Mouse (Mus musculus) forebrain, embryonic 14.5 days (tissue): ENCODE results near the gene Wasf3. TPM values are rescaled to one million over a fixed set of nuclear protein-coding genes. Genes with fewer than 3 reads are reported as not detected.
"Not testable (repeated sequence)": the region's sequence is repeated elsewhere in the genome, so short reads cannot be mapped to it uniquely, and the experiment has no call there.

ENCODE experiments used
- ATAC-seq: fragments of 200-750 bp; cut with Nextera tagmentation; 2 replicates; pipeline ENCODE4 v1.8.0; 2017; ENCODE audit warnings: mild to moderate bottlenecking, moderate library complexity
- DNase-seq: peaks from one replicate; pipeline ENCODE4 v3.0.0-alpha.2; 2015; ENCODE audit warnings: low spot score
- H3K27ac ChIP-seq: fragments of 300-500 bp; sonication (generic); 2 replicates; pipeline ENCODE4 v1.5.1; 2014; ENCODE audit warnings: low read depth, mild to moderate bottlenecking, control low read depth, low read length, moderate library complexity
- H3K27me3 ChIP-seq: fragments of 300-500 bp; sonication (generic); replicated peaks from 2 replicates; pipeline ENCODE4 v1.6.1; 2014; ENCODE audit warnings: low read length, control low read depth, mixed read lengths; ENCODE audit not compliant: control insufficient read depth, insufficient read depth
- H3K36me3 ChIP-seq: fragments of 300-500 bp; sonication (generic); 2 replicates; pipeline ENCODE4 v1.6.1; 2014; ENCODE audit warnings: low read length, control low read depth; ENCODE audit not compliant: control insufficient read depth, insufficient read depth
- H3K4me1 ChIP-seq: fragments of 300-500 bp; sonication (generic); 2 replicates; pipeline ENCODE4 v1.6.1; 2014; ENCODE audit warnings: antibody characterized with exemption, low read length, control low read depth; ENCODE audit not compliant: control insufficient read depth, insufficient read depth
- H3K4me2 ChIP-seq: fragments of 300-500 bp; sonication (generic); 2 replicates; pipeline ENCODE4 v1.6.1; 2014; ENCODE audit warnings: mild to moderate bottlenecking, control low read depth, low read length
- H3K4me3 ChIP-seq: fragments of 300-500 bp; sonication (generic); 2 replicates; pipeline ENCODE4 v1.5.1; 2014; ENCODE audit warnings: low read depth, low read length, control low read depth
- H3K9ac ChIP-seq: fragments of 300-500 bp; sonication (generic); 2 replicates; pipeline ENCODE4 v1.6.1; 2014; ENCODE audit warnings: mild to moderate bottlenecking, low read length, control low read depth, moderate library complexity
- H3K9me3 ChIP-seq: fragments of 300-500 bp; sonication (generic); replicated peaks from 2 replicates; pipeline ENCODE4 v1.6.1; 2016; ENCODE audit warnings: low read length, control low read depth, mixed read lengths; ENCODE audit not compliant: control insufficient read depth
- WGBS: fragments of 180-500 bp; shearing (Covaris S2); extraction: QIAGEN DNeasy Blood & Tissue Kit; methylation state at CpG from one replicate; pipeline ENCODE4 v1.1.7; 2014; 5-methylcytosine and 5-hydroxymethylcytosine counted together
- polyA plus RNA-seq: library from polyadenylated mRNA; unstranded; fragments of >200 nt; fragmentation: Nextera tagmentation; extraction: Ambion mirVana; gene quantifications from 2 replicates; pipeline ENCODE4 v1.2.1, GENCODE M21; 2014

Wasf3 gene
- polyA plus RNA-seq, 1 experiment from 2014 or later: 5.3 TPM

DNA sequence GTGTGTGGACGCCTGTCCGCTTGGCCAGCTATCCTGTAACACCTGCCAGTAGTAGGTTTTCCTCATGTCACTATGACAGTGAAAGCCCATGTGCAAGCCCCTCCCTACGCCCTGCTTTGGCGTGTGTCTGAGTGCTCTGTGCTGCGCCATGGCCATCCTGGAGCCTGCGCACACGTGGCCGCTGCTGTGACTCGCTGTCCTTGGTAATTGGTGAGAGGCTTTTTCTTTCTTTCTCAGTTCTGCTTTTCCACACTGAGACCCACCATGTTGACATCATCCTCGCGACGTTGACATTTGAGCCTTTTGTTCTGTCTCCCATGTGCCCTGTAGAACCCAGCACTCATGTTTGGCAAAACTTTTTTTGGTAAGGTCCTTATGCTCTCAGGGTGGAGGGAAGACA is 87.0 kb downstream of the Wasf3 start:
- no peak for ATAC-seq
- Histone ChIP-seq H3K9ac (no peak overlapping the region), H3K9me3 (no peaks in the 10 kb centered on the region), H3K4me3 (no peak overlapping the region), H3K4me2 (no peak overlapping the region), H3K27me3 (no peaks in the 10 kb centered on the region), H3K27ac (no peak overlapping the region), H3K4me1 (no peaks in the 10 kb centered on the region), H3K36me3 (peaks cover 8% of the 10 kb centered on the region)
- no peak for DNase-seq
- 94% methylated on average over 12 of the region's 12 CpGs for WGBS

DNA sequence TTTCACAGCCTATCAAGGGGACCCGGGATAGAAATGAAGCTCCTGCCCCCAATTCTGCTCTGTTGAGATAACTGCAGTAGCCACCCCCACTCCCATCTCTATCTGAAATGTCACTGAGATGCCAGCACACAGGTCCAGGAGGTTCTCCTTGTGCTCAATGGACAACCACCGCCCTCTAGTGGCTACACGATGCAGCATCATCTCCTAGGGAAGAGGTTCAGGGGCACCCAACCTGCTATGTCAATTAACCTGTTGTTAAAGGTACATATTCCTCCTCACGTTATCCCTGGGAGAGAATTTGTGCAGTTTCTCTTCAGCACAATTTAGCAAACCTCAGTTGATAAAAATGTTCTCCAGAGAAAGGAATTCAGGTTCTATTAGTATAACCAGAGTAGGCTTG is 94.8 kb downstream of the Wasf3 start:
- not testable (repeated sequence) for H3K9ac ChIP-seq, H3K4me3 ChIP-seq, DNase-seq, H3K27ac ChIP-seq, H3K36me3 ChIP-seq, H3K4me1 ChIP-seq, H3K9me3 ChIP-seq, H3K4me2 ChIP-seq, H3K27me3 ChIP-seq, ATAC-seq
- 14% methylated on average over 4 of the region's 4 CpGs for WGBS

DNA sequence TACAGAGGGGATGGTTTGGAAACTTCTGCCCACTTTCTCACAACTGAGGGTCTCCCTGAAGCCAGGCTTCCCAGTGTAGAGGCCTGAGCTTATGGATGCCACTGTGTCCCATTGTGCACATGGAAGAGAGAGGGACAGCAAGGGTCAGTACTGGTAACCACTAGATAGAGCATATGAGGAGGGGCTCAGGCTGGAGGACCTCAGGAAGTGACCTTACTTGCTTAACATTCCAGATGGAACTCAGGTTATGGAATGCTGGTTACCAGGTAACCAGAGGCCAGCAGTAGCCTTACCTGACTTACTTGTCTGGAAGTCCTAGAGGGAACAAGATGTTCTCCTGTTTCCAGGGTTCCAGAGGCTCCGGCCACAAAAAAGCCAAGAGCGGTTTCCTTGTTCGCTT is 96.9 kb downstream of the Wasf3 start, which contains the start of gene Gm6408:
Gm6408 (plus strand) TSS at position 301 of the 400 bp plus-strand sequence.
- DNase-seq, H3K36me3 ChIP-seq, H3K4me1 ChIP-seq, H3K9ac ChIP-seq, ATAC-seq, H3K9me3 ChIP-seq, H3K4me2 ChIP-seq, H3K4me3 ChIP-seq, H3K27me3 ChIP-seq, H3K27ac ChIP-seq: not testable (repeated sequence)
- no CpG with 5 or more reads among the region's 3 CpGs for WGBS

DNA sequence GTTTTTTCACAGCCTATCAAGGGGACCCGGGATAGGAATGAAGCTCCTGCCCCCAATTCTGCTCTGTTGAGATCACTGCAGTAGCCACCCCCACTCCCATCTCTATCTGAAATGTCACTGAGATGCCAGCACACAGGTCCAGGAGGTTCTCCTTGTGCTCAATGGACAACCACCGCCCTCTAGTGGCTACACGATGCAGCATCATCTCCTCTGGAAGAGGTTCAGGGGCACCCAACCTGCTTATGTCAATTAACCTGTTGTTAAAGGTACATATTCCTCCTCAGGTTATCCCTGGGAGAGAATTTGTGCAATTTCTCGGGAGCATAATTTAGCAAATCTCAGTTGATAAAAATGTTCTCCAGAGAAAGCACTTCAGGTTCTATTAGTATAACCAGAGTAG is 104.2 kb downstream of the Wasf3 start:
- not testable (repeated sequence) for H3K9ac ChIP-seq, H3K4me3 ChIP-seq, H3K27me3 ChIP-seq, DNase-seq, H3K36me3 ChIP-seq, H3K27ac ChIP-seq, ATAC-seq, H3K9me3 ChIP-seq, H3K4me2 ChIP-seq, H3K4me1 ChIP-seq
- WGBS: 16% methylated on average over 3 of the region's 4 CpGs

DNA sequence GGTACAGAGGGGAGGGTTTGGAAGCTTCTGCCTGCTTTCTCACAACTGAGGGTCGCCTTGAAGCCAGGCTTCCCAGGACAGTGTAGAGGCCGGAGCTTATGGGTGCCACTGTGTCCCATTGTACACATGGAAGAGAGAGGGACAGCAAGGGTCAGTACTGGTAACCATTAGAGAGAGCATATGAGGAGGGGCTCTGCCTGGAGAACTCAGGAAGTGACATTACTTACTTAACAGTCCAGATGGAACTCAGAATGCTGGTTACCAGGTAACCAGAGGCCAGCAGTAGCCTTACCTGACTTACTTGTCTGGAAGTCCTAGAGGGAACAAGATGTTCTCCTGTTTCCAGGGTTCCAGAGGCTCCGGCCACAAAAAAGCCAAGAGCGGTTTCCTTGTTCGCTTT is 106.3 kb downstream of the Wasf3 start, which contains the start of gene Gm6370:
Gm6370 (plus strand) TSS at position 301 of the 400 bp plus-strand sequence.
- no CpG with 5 or more reads among the region's 5 CpGs for whole genome bisulfite sequencing
- not testable (repeated sequence) for H3K4me3 ChIP-seq, H3K27ac ChIP-seq, H3K4me2 ChIP-seq, H3K9me3 ChIP-seq, H3K36me3 ChIP-seq, H3K9ac ChIP-seq, ATAC-seq, H3K4me1 ChIP-seq, H3K27me3 ChIP-seq, DNase-seq

DNA sequence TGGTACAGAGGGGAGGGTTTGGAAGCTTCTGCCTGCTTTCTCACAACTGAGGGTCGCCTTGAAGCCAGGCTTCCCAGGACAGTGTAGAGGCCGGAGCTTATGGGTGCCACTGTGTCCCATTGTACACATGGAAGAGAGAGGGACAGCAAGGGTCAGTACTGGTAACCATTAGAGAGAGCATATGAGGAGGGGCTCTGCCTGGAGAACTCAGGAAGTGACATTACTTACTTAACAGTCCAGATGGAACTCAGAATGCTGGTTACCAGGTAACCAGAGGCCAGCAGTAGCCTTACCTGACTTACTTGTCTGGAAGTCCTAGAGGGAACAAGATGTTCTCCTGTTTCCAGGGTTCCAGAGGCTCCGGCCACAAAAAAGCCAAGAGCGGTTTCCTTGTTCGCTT is 117.3 kb downstream of the Wasf3 start, which contains the start of gene 4930449I24Rik:
4930449I24Rik (plus strand) TSS at position 301 of the 400 bp plus-strand sequence.
- not testable (repeated sequence) for ATAC-seq, H3K9me3 ChIP-seq, DNase-seq, H3K36me3 ChIP-seq, H3K4me3 ChIP-seq, H3K27me3 ChIP-seq, H3K4me1 ChIP-seq, H3K9ac ChIP-seq, H3K4me2 ChIP-seq, H3K27ac ChIP-seq
- no CpG with 5 or more reads among the region's 5 CpGs for WGBS

DNA sequence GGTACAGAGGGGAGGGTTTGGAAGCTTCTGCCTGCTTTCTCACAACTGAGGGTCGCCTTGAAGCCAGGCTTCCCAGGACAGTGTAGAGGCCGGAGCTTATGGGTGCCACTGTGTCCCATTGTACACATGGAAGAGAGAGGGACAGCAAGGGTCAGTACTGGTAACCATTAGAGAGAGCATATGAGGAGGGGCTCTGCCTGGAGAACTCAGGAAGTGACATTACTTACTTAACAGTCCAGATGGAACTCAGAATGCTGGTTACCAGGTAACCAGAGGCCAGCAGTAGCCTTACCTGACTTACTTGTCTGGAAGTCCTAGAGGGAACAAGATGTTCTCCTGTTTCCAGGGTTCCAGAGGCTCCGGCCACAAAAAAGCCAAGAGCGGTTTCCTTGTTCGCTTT is 129.0 kb downstream of the Wasf3 start, which contains the start of gene Gm3402:
Gm3402 (plus strand) TSS at position 301 of the 400 bp plus-strand sequence.
- not testable (repeated sequence) for H3K9me3 ChIP-seq, H3K4me3 ChIP-seq, H3K36me3 ChIP-seq, H3K9ac ChIP-seq, H3K4me1 ChIP-seq, ATAC-seq, DNase-seq, H3K27me3 ChIP-seq, H3K27ac ChIP-seq, H3K4me2 ChIP-seq
- WGBS: no CpG with 5 or more reads among the region's 5 CpGs

Other genes with a start within 250 kb of the Wasf3 start
- not detected in 2 replicates for gene Gm5565, start 224.4 kb upstream of the Wasf3 start, polyA plus RNA-seq
- not detected in 2 replicates for gene Gm6309, start 214.3 kb upstream of the Wasf3 start, polyA plus RNA-seq
- gene 1700001J03Rik, start 199.7 kb upstream of the Wasf3 start, polyA plus RNA-seq: not detected in 2 replicates
- gene Rnf6, start 163.4 kb upstream of the Wasf3 start, polyA plus RNA-seq: 18.9 and 22.8 TPM in 2 replicates
- 15.9 and 18.9 TPM in 2 replicates for gene Cdk8, start 153.8 kb upstream of the Wasf3 start, polyA plus RNA-seq
- not detected in 2 replicates for gene Gm6408, start 97.0 kb downstream of the Wasf3 start, polyA plus RNA-seq
- not detected in 2 replicates for gene Gm6370, start 106.4 kb downstream of the Wasf3 start, polyA plus RNA-seq
- gene 4930449I24Rik, start 117.4 kb downstream of the Wasf3 start, polyA plus RNA-seq: not detected in 2 replicates
- not detected in 2 replicates for gene Gm3402, start 129.1 kb downstream of the Wasf3 start, polyA plus RNA-seq
- gene Gm3404, start 140.8 kb downstream of the Wasf3 start, polyA plus RNA-seq: not detected in 2 replicates
- not detected in 2 replicates for gene Gm3409, start 152.7 kb downstream of the Wasf3 start, polyA plus RNA-seq
- not detected in 2 replicates for gene Gm3415, start 171.2 kb downstream of the Wasf3 start, polyA plus RNA-seq
- gene Gpr12, start 200.3 kb downstream of the Wasf3 start, polyA plus RNA-seq: 13.3 and 20.3 TPM in 2 replicates